Mouse (Mus musculus) heart, embryonic 16.5 days (tissue): Measurements from ENCODE around the gene Pam. TPM values are rescaled to one million over a fixed set of nuclear protein-coding genes. Genes with fewer than 3 reads are reported as not detected.
A peak's percentile ranks its signal among the peaks of the same experiment; 100 is the strongest.

Experiments
- ATAC-seq: fragments of 200-750 bp; cut with Nextera tagmentation; replicated peaks from 2 replicates; pipeline ENCODE4 v1.8.0; 2017; ENCODE audit warnings: moderate number of reproducible peaks; ENCODE audit not compliant: insufficient read depth, low FRiP score; ENCODE audit errors: extremely low read depth
- H3K27ac ChIP-seq: fragments of 300-500 bp; sonication (generic); 2 replicates; pipeline ENCODE4 v1.5.1; 2014; ENCODE audit warnings: mild to moderate bottlenecking, low read length, control low read depth, moderate library complexity
- H3K27me3 ChIP-seq: fragments of 300-500 bp; sonication (generic); 2 replicates; pipeline ENCODE4 v1.6.1; 2014; ENCODE audit warnings: low read length, mixed read lengths; ENCODE audit not compliant: control insufficient read depth, insufficient read depth
- H3K36me3 ChIP-seq: fragments of 300-500 bp; sonication (generic); 2 replicates; pipeline ENCODE4 v1.6.1; 2014; ENCODE audit not compliant: control insufficient read depth, insufficient read depth
- H3K4me1 ChIP-seq: fragments of 300-500 bp; sonication (generic); 2 replicates; pipeline ENCODE4 v1.6.1; 2014; ENCODE audit warnings: low read length, mixed read lengths; ENCODE audit not compliant: control insufficient read depth, insufficient read depth
- H3K4me2 ChIP-seq: fragments of 300-500 bp; sonication (generic); 2 replicates; pipeline ENCODE4 v1.6.1; 2014; ENCODE audit warnings: low read depth, mild to moderate bottlenecking, control low read depth, low read length
- H3K4me3 ChIP-seq: fragments of 300-500 bp; sonication (generic); 2 replicates; pipeline ENCODE4 v1.5.1; 2014; ENCODE audit warnings: mild to moderate bottlenecking, control low read depth, low read length
- H3K9ac ChIP-seq: fragments of 300-500 bp; sonication (generic); 2 replicates; pipeline ENCODE4 v1.6.1; 2014; ENCODE audit warnings: low read length, control low read depth
- H3K9me3 ChIP-seq: fragments of 300-500 bp; sonication (generic); replicated peaks from 2 replicates; pipeline ENCODE4 v1.6.1; 2016; ENCODE audit warnings: low read length; ENCODE audit not compliant: control insufficient read depth
- WGBS: fragments of 180-500 bp; shearing (Covaris S2); extraction: QIAGEN DNeasy Blood & Tissue Kit; methylation state at CpG from one replicate; pipeline ENCODE4 v1.1.7; 2014; 5-methylcytosine and 5-hydroxymethylcytosine counted together
- polyA plus RNA-seq: library from polyadenylated mRNA; unstranded; fragments of >200 nt; fragmentation: Nextera tagmentation; extraction: Ambion mirVana; gene quantifications from 2 replicates; pipeline ENCODE4 v1.2.1, GENCODE M21; 2015

Gene Pam
- polyA plus RNA-seq, 1 experiment from 2014 or later: 434 TPM

- 65% methylated on average over 7 of the region's 7 CpGs for WGBS
- H3K4me2 ChIP-seq: no peak overlapping the region
These were observed 168.7 kb downstream of the Pam start for GRCm38 (mm10) chr1:97926789-97927188.

GRCm38 (mm10) chr1:97926017-97926540 is 169.4 kb downstream of the Pam start:
- no peak overlapping the region for H3K27ac ChIP-seq
- H3K4me3 ChIP-seq: no peak overlapping the region
- no peak for ATAC-seq
- no peaks in the 10 kb centered on the region for H3K9me3 ChIP-seq
- no peak overlapping the region for H3K9ac ChIP-seq
- peaks cover 13% of the 10 kb centered on the region for H3K4me1 ChIP-seq
- peaks cover 19% of the 10 kb centered on the region; the same call in 1 of the 2 replicates for H3K36me3 ChIP-seq
- WGBS: 78% methylated on average over 2 of the region's 2 CpGs
- no peaks in the 10 kb centered on the region for H3K27me3 ChIP-seq
- no peak overlapping the region for H3K4me2 ChIP-seq

More at GRCm38 (mm10) chr1:97926789-97927188, 168.7 kb downstream of the Pam start:
- H3K4me3 ChIP-seq: no peak overlapping the region
- H3K36me3 ChIP-seq: peaks cover 17% of the 10 kb centered on the region; the same call in 1 of the 2 replicates
- H3K9me3 ChIP-seq: no peaks in the 10 kb centered on the region
- ATAC-seq: no peak
- H3K4me1 ChIP-seq: peaks cover 13% of the 10 kb centered on the region
- no peak overlapping the region for H3K27ac ChIP-seq
- H3K27me3 ChIP-seq: no peaks in the 10 kb centered on the region
- H3K9ac ChIP-seq: no peak overlapping the region

- no peak; the same call in 1 of the 2 replicates for ATAC-seq
- Histone ChIP-seq H3K36me3 (peaks cover 28% of the 10 kb centered on the region; the same call in 1 of the 2 replicates), H3K9ac (no peak overlapping the region), H3K4me2 (no peak overlapping the region), H3K9me3 (no peaks in the 10 kb centered on the region), H3K27me3 (no peaks in the 10 kb centered on the region), H3K4me1 (peaks cover 9% of the 10 kb centered on the region), H3K27ac (peak overlapping the region; percentile 21; the same call in 1 of the 2 replicates), H3K4me3 (no peak overlapping the region)
- WGBS: 57% methylated on average over 6 of the region's 6 CpGs
These were observed 173.1 kb downstream of the Pam start for GRCm38 (mm10) chr1:97922395-97922794.

- 0 out of 2 replicates have a peak, but pooled peaks have one; percentile 50 for ATAC-seq
- peaks cover 5% of the 10 kb centered on the region; the same call in 1 of the 2 replicates for H3K4me1 ChIP-seq
- no peaks in the 10 kb centered on the region for H3K27me3 ChIP-seq
- H3K4me3 ChIP-seq: no peak overlapping the region
- H3K27ac ChIP-seq: peak overlapping the region; percentile 46
- H3K4me2 ChIP-seq: no peak overlapping the region
- WGBS: 38% methylated on average over 1 of the region's 1 CpGs
- H3K9me3 ChIP-seq: no peaks in the 10 kb centered on the region
- peaks cover 30% of the 10 kb centered on the region; the same call in 1 of the 2 replicates for H3K36me3 ChIP-seq
- no peak overlapping the region for H3K9ac ChIP-seq
These were observed 173.6 kb downstream of the Pam start for GRCm38 (mm10) chr1:97921886-97922285.

GRCm38 (mm10) chr1:97918495-97918894 is 177.0 kb downstream of the Pam start:
- WGBS: 58% methylated on average over 8 of the region's 8 CpGs
- peaks cover 4% of the 10 kb centered on the region; the same call in 1 of the 2 replicates for H3K4me1 ChIP-seq
- H3K4me2 ChIP-seq: no peak overlapping the region
- H3K27me3 ChIP-seq: no peaks in the 10 kb centered on the region
- H3K9me3 ChIP-seq: no peaks in the 10 kb centered on the region
- no peak overlapping the region for H3K4me3 ChIP-seq
- H3K9ac ChIP-seq: no peak overlapping the region
- peak; percentile 67; the same call in 1 of the 2 replicates for ATAC-seq
- H3K27ac ChIP-seq: no peak overlapping the region
- H3K36me3 ChIP-seq: peaks cover 14% of the 10 kb centered on the region

GRCm38 (mm10) chr1:97916971-97917234 is 178.5 kb downstream of the Pam start:
- H3K36me3 ChIP-seq: peaks cover 15% of the 10 kb centered on the region

GRCm38 (mm10) chr1:97916218-97916970 is 179.1 kb downstream of the Pam start:
- Histone ChIP-seq H3K27ac (no peak overlapping the region), H3K36me3 (peaks cover 14% of the 10 kb centered on the region)
- 77% methylated on average over 12 of the region's 12 CpGs for WGBS

More at GRCm38 (mm10) chr1:97916971-97917234, 178.5 kb downstream of the Pam start:
- Histone ChIP-seq H3K27me3 (no peaks in the 10 kb centered on the region), H3K4me3 (no peak overlapping the region), H3K4me1 (peaks cover 1% of the 10 kb centered on the region; the same call in 1 of the 2 replicates), H3K4me2 (no peak overlapping the region), H3K9me3 (no peaks in the 10 kb centered on the region), H3K9ac (no peak overlapping the region), H3K27ac (no peak overlapping the region)
- no peak for ATAC-seq
- 81% methylated on average over 2 of the region's 2 CpGs for WGBS

GRCm38 (mm10) chr1:97915726-97916125 is 179.7 kb downstream of the Pam start:
- no peak overlapping the region for H3K27ac ChIP-seq
- no peaks in the 10 kb centered on the region for H3K27me3 ChIP-seq
- ATAC-seq: no peak
- no peaks in the 10 kb centered on the region for H3K4me1 ChIP-seq
- no peak overlapping the region for H3K9ac ChIP-seq
- H3K9me3 ChIP-seq: no peaks in the 10 kb centered on the region
- no peak overlapping the region for H3K4me3 ChIP-seq
- H3K36me3 ChIP-seq: peaks cover 12% of the 10 kb centered on the region
- H3K4me2 ChIP-seq: no peak overlapping the region
- 89% methylated on average over 10 of the region's 10 CpGs for WGBS

More at GRCm38 (mm10) chr1:97916218-97916970, 179.1 kb downstream of the Pam start:
- Histone ChIP-seq H3K27me3 (no peaks in the 10 kb centered on the region), H3K9ac (no peak overlapping the region), H3K9me3 (no peaks in the 10 kb centered on the region), H3K4me1 (no peaks in the 10 kb centered on the region), H3K4me2 (no peak overlapping the region), H3K4me3 (no peak overlapping the region)
- ATAC-seq: no peak

GRCm38 (mm10) chr1:97910874-97911273 is 184.6 kb downstream of the Pam start:
- no peak overlapping the region for H3K9ac ChIP-seq
- H3K27me3 ChIP-seq: no peaks in the 10 kb centered on the region
- 71% methylated on average over 10 of the region's 10 CpGs for WGBS
- H3K27ac ChIP-seq: no peak overlapping the region
- H3K36me3 ChIP-seq: peaks cover 3% of the 10 kb centered on the region
- H3K4me2 ChIP-seq: no peak overlapping the region
- ATAC-seq: no peak
- H3K4me3 ChIP-seq: no peak overlapping the region
- H3K9me3 ChIP-seq: no peaks in the 10 kb centered on the region
- no peaks in the 10 kb centered on the region for H3K4me1 ChIP-seq
